Mouse (Mus musculus): ENCODE measurements around the gene Mamdc2.
A peak's percentile ranks its signal among the peaks of the same experiment; 100 is the strongest.

Mamdc2 gene

GRCm38 (mm10) chr19:23434433-23434832 lies 13.8 kb downstream of the Mamdc2 start:
- DNase-seq = no peak

GRCm38 (mm10) chr19:23417668-23418067 lies 30.6 kb downstream of the Mamdc2 start:
- DNase-seq = no peak

GRCm38 (mm10) chr19:23410800-23411199 lies 37.4 kb downstream of the Mamdc2 start:
- DNase-seq = no peak

- DNase-seq = no peak
These were observed 37.9 kb downstream of the Mamdc2 start for GRCm38 (mm10) chr19:23410328-23410727.

- no peak for DNase-seq
These were observed 46.6 kb downstream of the Mamdc2 start for GRCm38 (mm10) chr19:23401469-23402135.

GRCm38 (mm10) chr19:23400485-23400884 lies 47.8 kb downstream of the Mamdc2 start:
- no peak for DNase-seq

GRCm38 (mm10) chr19:23395956-23396355 lies 52.3 kb downstream of the Mamdc2 start:
- DNase-seq = no peak

GRCm38 (mm10) chr19:23394597-23394996 lies 53.6 kb downstream of the Mamdc2 start:
- no peak for DNase-seq

GRCm38 (mm10) chr19:23388862-23389272 lies 59.4 kb downstream of the Mamdc2 start:
- no peak for DNase-seq

- DNase-seq = no peak
These were observed 60.0 kb downstream of the Mamdc2 start for GRCm38 (mm10) chr19:23388083-23388861.

- no peak for DNase-seq
These were observed 65.8 kb downstream of the Mamdc2 start for GRCm38 (mm10) chr19:23382396-23382795.

- no peak for DNase-seq
These were observed 67.3 kb downstream of the Mamdc2 start for GRCm38 (mm10) chr19:23380968-23381367.

GRCm38 (mm10) chr19:23379752-23380504 lies 68.3 kb downstream of the Mamdc2 start:
- no peak for DNase-seq

- DNase-seq = no peak
These were observed 71.6 kb downstream of the Mamdc2 start for GRCm38 (mm10) chr19:23376536-23377201.

- no peak for DNase-seq
These were observed 73.1 kb downstream of the Mamdc2 start for GRCm38 (mm10) chr19:23374941-23375656.

- no peak for DNase-seq
These were observed 74.5 kb downstream of the Mamdc2 start for GRCm38 (mm10) chr19:23373728-23374127.

GRCm38 (mm10) chr19:23373287-23373686 lies 75.0 kb downstream of the Mamdc2 start:
- peak; percentile 57 for DNase-seq

GRCm38 (mm10) chr19:23369275-23369674 lies 79.0 kb downstream of the Mamdc2 start:
- no peak for DNase-seq

- DNase-seq = no peak
These were observed 86.2 kb downstream of the Mamdc2 start for GRCm38 (mm10) chr19:23362006-23362405.

- no peak for DNase-seq
These were observed 87.1 kb downstream of the Mamdc2 start for GRCm38 (mm10) chr19:23361124-23361523.

GRCm38 (mm10) chr19:23360536-23360935 lies 87.7 kb downstream of the Mamdc2 start:
- no peak for DNase-seq

- no peak for DNase-seq
These were observed 91.0 kb downstream of the Mamdc2 start for GRCm38 (mm10) chr19:23357253-23357652.
